Mouse (Mus musculus) E14TG2a.4 (cell line): ENCODE measurements at regions not wholly inside any gene's neighbourhood (a gene's known extent, or its start where the extent isn't known, plus 50 kb on each side); places are given as distances from the start of the nearest gene placed in this dataset.

ENCODE experiments used
- CTCF ChIP-seq: conservative IDR thresholded peaks from 2 replicates; pipeline ENCODE4 v1.5.1; 2014; ENCODE audit warnings: low read length
- NANOG ChIP-seq: IDR thresholded peaks from 2 replicates; pipeline ENCODE4 v1.6.1; 2014; ENCODE audit warnings: borderline replicate concordance, low read length, mixed read lengths
- POU5F1 ChIP-seq: IDR thresholded peaks from 2 replicates; pipeline ENCODE4 v1.6.1; 2014; ENCODE audit warnings: low read length, borderline replicate concordance

DNA sequence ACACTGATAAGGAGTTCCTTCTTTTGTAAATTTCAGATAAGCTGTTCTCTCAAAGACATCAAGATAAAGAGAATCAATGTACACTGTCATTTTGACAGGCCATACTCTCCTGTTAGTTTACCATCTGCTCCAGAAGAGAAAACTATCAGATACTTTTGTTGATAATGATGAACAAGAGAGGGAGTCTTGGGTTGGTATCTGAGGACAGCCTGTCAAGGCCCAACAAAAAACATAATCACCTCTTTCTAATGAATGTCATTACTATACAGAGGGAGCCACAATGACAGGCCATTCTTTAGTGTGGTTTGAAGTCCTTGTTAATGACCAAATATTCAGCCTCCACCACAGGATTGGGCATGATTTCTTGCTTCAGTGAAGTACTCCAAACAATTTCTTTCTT lies 743.0 kb upstream of the Lrrn3 start:
- TF ChIP-seq CTCF (no peak), POU5F1 (no peak), NANOG (no peak)
